Mouse (Mus musculus): ENCODE measurements at regions not wholly inside any gene's neighbourhood (a gene's known extent, or its start where the extent isn't known, plus 50 kb on each side); places are given as distances from the start of the nearest gene placed in this dataset.
"Not testable (repeated sequence)": the region's sequence is repeated elsewhere in the genome, so short reads cannot be mapped to it uniquely, and the experiment has no call there.

- peak; percentile 81 to 87 for DNase-seq
Observed at GRCm38 (mm10) chr17:17293932-17294534, 80.1 kb upstream of the Riok2 start.

GRCm38 (mm10) chr17:17295037-17295436 lies 79.1 kb upstream of the Riok2 start:
- not testable (repeated sequence) for DNase-seq

GRCm38 (mm10) chr17:17303496-17303895 lies 70.6 kb upstream of the Riok2 start:
- not testable (repeated sequence) for DNase-seq
